Mouse (Mus musculus) forebrain, embryonic 16.5 days (tissue): Measurements from ENCODE around the gene Trpm8. TPM values are rescaled to one million over a fixed set of nuclear protein-coding genes. Genes with fewer than 3 reads are reported as not detected.

Source experiments
- ATAC-seq: fragments of 200-750 bp; cut with Nextera tagmentation; 2 replicates; pipeline ENCODE4 v1.8.0; 2017; ENCODE audit warnings: mild to moderate bottlenecking, moderate library complexity
- H3K27ac ChIP-seq: fragments of 300-500 bp; sonication (generic); 2 replicates; pipeline ENCODE4 v1.5.1; 2014; ENCODE audit warnings: low read length, control low read depth
- H3K27me3 ChIP-seq: fragments of 300-500 bp; sonication (generic); replicated peaks from 2 replicates; pipeline ENCODE4 v1.6.1; 2014; ENCODE audit warnings: low read length; ENCODE audit not compliant: control insufficient read depth, insufficient read depth
- H3K36me3 ChIP-seq: fragments of 300-500 bp; sonication (generic); 2 replicates; pipeline ENCODE4 v1.6.1; 2014; ENCODE audit not compliant: control insufficient read depth, insufficient read depth
- H3K4me1 ChIP-seq: fragments of 300-500 bp; sonication (generic); replicated peaks from 2 replicates; pipeline ENCODE4 v1.6.1; 2014; ENCODE audit warnings: low read length; ENCODE audit not compliant: control insufficient read depth, insufficient read depth
- H3K4me2 ChIP-seq: fragments of 300-500 bp; sonication (generic); 2 replicates; pipeline ENCODE4 v1.6.1; 2014; ENCODE audit warnings: mild to moderate bottlenecking, low read length, control low read depth
- H3K4me3 ChIP-seq: fragments of 300-500 bp; sonication (generic); replicated peaks from 2 replicates; pipeline ENCODE4 v1.5.1; 2014; ENCODE audit warnings: mild to moderate bottlenecking, low read length, control low read depth
- H3K9ac ChIP-seq: fragments of 300-500 bp; sonication (generic); replicated peaks from 2 replicates; pipeline ENCODE4 v1.6.1; 2014; ENCODE audit warnings: low read depth, low read length, control low read depth
- H3K9me3 ChIP-seq: fragments of 300-500 bp; sonication (generic); 2 replicates; pipeline ENCODE4 v1.6.1; 2016; ENCODE audit warnings: low read length; ENCODE audit not compliant: control insufficient read depth
- WGBS: fragments of 180-500 bp; shearing (Covaris S2); extraction: QIAGEN DNeasy Blood & Tissue Kit; methylation state at CpG from one replicate; pipeline ENCODE4 v1.1.7; 2014; 5-methylcytosine and 5-hydroxymethylcytosine counted together
- polyA plus RNA-seq: library from polyadenylated mRNA; unstranded; fragments of >200 nt; fragmentation: Nextera tagmentation; extraction: Ambion mirVana; gene quantifications from 2 replicates; pipeline ENCODE4 v1.2.1, GENCODE M21; 2015

Gene Trpm8
- polyA plus RNA-seq, 1 experiment from 2014 or later: 0.09 TPM

GRCm38 (mm10) chr1:88255466-88255857 is 22.0 kb upstream of the Trpm8 start:
- peaks cover 53% of the 10 kb centered on the region for H3K9me3 ChIP-seq
- H3K27ac ChIP-seq: no peak overlapping the region
- H3K4me2 ChIP-seq: no peak overlapping the region
- WGBS: 58% methylated on average over 2 of the region's 2 CpGs
- no peaks in the 10 kb centered on the region for H3K4me1 ChIP-seq
- H3K9ac ChIP-seq: no peak overlapping the region
- H3K27me3 ChIP-seq: no peaks in the 10 kb centered on the region
- no peak for ATAC-seq
- H3K36me3 ChIP-seq: peaks cover 6% of the 10 kb centered on the region
- no peak overlapping the region for H3K4me3 ChIP-seq

- H3K4me3 ChIP-seq: no peak overlapping the region
- no peak for ATAC-seq
- H3K4me1 ChIP-seq: no peaks in the 10 kb centered on the region
- 80% methylated on average over 13 of the region's 13 CpGs for WGBS
- peaks cover 46% of the 10 kb centered on the region for H3K9me3 ChIP-seq
- H3K27ac ChIP-seq: no peak overlapping the region
- H3K27me3 ChIP-seq: no peaks in the 10 kb centered on the region
- H3K4me2 ChIP-seq: no peak overlapping the region
- H3K9ac ChIP-seq: no peak overlapping the region
- peaks cover 8% of the 10 kb centered on the region for H3K36me3 ChIP-seq
Observed at GRCm38 (mm10) chr1:88255989-88256754, 21.3 kb upstream of the Trpm8 start.

DNA sequence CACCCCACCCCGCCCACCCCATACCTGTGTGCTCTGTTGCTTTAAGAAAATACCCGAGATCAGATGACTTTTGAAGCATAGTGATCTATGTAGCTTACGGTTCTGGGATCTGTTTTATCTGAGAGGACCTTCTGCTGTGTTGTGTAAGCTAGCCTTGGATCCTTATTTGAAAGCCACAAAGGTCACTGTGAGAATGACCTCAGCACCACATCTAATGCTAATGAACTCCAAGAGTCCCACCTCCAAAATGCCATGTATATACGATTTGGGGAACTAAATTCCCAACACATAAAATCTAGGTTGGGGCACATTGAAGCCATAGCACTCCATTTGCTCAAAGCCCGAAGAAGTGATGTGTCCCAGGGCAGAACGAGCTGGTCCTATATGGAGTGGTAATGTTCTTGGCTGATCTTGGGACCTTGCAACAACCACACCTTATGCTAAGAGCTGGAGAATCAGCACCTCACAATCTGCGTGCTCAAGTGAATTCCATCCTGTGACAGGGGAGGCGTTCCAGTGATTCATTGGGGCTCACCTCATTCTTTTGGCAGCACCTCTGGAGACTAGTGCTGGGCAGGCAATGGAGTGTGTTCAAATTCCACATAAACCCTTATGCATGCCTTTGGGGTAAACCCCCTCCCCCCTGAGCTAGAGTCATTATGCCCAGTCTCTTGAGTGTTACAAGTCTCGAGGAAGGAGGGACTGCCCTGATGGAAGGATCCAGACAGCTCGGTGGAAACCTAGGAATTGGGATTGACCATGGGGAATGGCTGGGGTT is 20.4 kb upstream of the Trpm8 start:
- H3K27ac ChIP-seq: no peak overlapping the region
- peaks cover 40% of the 10 kb centered on the region for H3K9me3 ChIP-seq
- WGBS: 84% methylated on average over 10 of the region's 10 CpGs
- no peak for ATAC-seq
- no peaks in the 10 kb centered on the region for H3K27me3 ChIP-seq
- H3K9ac ChIP-seq: no peak overlapping the region
- no peak overlapping the region for H3K4me2 ChIP-seq
- H3K36me3 ChIP-seq: peaks cover 17% of the 10 kb centered on the region
- no peaks in the 10 kb centered on the region for H3K4me1 ChIP-seq
- H3K4me3 ChIP-seq: no peak overlapping the region

DNA sequence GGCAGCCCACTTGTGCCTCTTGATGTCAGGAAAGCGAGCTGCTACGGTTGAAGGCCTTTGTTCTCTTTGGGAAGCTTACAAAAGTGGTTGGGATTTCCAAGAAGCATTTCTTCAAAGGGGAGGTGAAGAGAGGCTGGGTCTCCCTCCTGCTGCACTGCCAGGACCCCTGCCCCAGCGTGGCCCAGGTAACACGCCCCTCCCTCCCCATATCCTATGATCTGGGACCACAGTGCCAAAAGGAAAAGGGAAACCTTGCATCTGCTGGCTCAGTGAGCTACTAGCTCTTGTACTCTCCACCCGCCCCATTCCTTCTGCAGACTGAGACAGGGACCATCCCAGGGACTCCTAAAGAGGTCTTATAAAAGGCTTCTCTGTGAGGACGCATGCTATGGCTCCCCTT is 19.8 kb upstream of the Trpm8 start:
- no peak overlapping the region for H3K4me2 ChIP-seq
- no peak overlapping the region for H3K4me3 ChIP-seq
- WGBS: 77% methylated on average over 6 of the region's 6 CpGs
- ATAC-seq: no peak
- no peaks in the 10 kb centered on the region for H3K4me1 ChIP-seq
- no peak overlapping the region for H3K27ac ChIP-seq
- peaks cover 23% of the 10 kb centered on the region for H3K36me3 ChIP-seq
- peaks cover 34% of the 10 kb centered on the region for H3K9me3 ChIP-seq
- H3K27me3 ChIP-seq: no peaks in the 10 kb centered on the region
- no peak overlapping the region for H3K9ac ChIP-seq

- H3K4me3 ChIP-seq: no peak overlapping the region
- H3K4me1 ChIP-seq: no peaks in the 10 kb centered on the region
- no peak overlapping the region for H3K4me2 ChIP-seq
- WGBS: 74% methylated on average over 6 of the region's 6 CpGs
- H3K36me3 ChIP-seq: peaks cover 30% of the 10 kb centered on the region
- peaks cover 30% of the 10 kb centered on the region for H3K9me3 ChIP-seq
- ATAC-seq: no peak
- no peak overlapping the region for H3K9ac ChIP-seq
- H3K27me3 ChIP-seq: no peaks in the 10 kb centered on the region
- H3K27ac ChIP-seq: no peak overlapping the region
Observed at GRCm38 (mm10) chr1:88258361-88258760, 19.1 kb upstream of the Trpm8 start.

GRCm38 (mm10) chr1:88258881-88259642 is 18.4 kb upstream of the Trpm8 start:
- no peak overlapping the region for H3K4me3 ChIP-seq
- ATAC-seq: 0 out of 2 replicates have a peak, but pooled peaks have one; percentile 3
- 80% methylated on average over 8 of the region's 8 CpGs for WGBS
- peaks cover 37% of the 10 kb centered on the region for H3K36me3 ChIP-seq
- H3K4me1 ChIP-seq: no peaks in the 10 kb centered on the region
- H3K9ac ChIP-seq: no peak overlapping the region
- H3K9me3 ChIP-seq: peaks cover 25% of the 10 kb centered on the region
- no peak overlapping the region for H3K4me2 ChIP-seq
- H3K27me3 ChIP-seq: no peaks in the 10 kb centered on the region
- H3K27ac ChIP-seq: no peak overlapping the region

- Histone ChIP-seq H3K9ac (no peak overlapping the region), H3K4me3 (no peak overlapping the region), H3K4me1 (no peaks in the 10 kb centered on the region), H3K4me2 (no peak overlapping the region), H3K9me3 (peaks cover 21% of the 10 kb centered on the region), H3K27ac (no peak overlapping the region), H3K27me3 (no peaks in the 10 kb centered on the region), H3K36me3 (peaks cover 42% of the 10 kb centered on the region)
- WGBS: 79% methylated on average over 4 of the region's 4 CpGs
- ATAC-seq: no peak; the same call in 1 of the 2 replicates
Observed at GRCm38 (mm10) chr1:88259643-88260024, 17.8 kb upstream of the Trpm8 start.

DNA sequence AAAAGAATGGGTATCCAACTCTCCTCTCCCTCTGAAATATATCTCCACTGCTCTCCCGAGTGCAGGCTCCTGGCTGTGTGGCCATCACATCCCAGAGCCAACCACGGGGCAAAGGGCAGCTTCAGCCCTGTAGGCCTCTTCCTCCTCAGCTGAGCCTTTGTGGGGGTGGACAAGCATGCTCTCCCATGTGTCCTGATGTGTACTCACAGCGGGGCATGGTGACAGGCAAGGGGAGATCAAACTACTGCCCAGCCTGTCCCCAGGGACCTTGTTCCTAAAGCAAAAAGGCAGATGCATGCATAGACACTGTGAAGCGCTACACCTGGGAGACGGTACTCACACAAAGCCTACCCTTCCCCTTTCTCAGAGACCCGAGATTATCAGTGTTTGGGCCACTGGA is 17.3 kb upstream of the Trpm8 start:
- H3K9ac ChIP-seq: no peak overlapping the region
- peaks cover 17% of the 10 kb centered on the region for H3K9me3 ChIP-seq
- 83% methylated on average over 6 of the region's 6 CpGs for WGBS
- peak; percentile 2; the same call in 1 of the 2 replicates for ATAC-seq
- H3K36me3 ChIP-seq: peaks cover 47% of the 10 kb centered on the region
- no peak overlapping the region for H3K27ac ChIP-seq
- no peaks in the 10 kb centered on the region for H3K27me3 ChIP-seq
- no peak overlapping the region for H3K4me3 ChIP-seq
- H3K4me2 ChIP-seq: no peak overlapping the region
- H3K4me1 ChIP-seq: no peaks in the 10 kb centered on the region
